Mouse (Mus musculus): Measurements from ENCODE around the gene Mgarp. TPM values are rescaled to one million over a fixed set of nuclear protein-coding genes. Genes with fewer than 3 reads are reported as not detected.
"Not testable (repeated sequence)": the region's sequence is repeated elsewhere in the genome, so short reads cannot be mapped to it uniquely, and the experiment has no call there.

Mgarp gene
- polyA plus RNA-seq, 1 experiment, result 2.9 TPM

- no peak for DNase-seq (ENCODE audit: low read depth)
Measured at GRCm38 (mm10) chr3:51366926-51367325, 29.6 kb downstream of the Mgarp start.

GRCm38 (mm10) chr3:51365517-51365882, 31.0 kb downstream of the Mgarp start:
- DNase-seq (ENCODE audit: low read depth), result no peak

- DNase-seq (ENCODE audit: low read depth), result no peak
Measured at GRCm38 (mm10) chr3:51364703-51365516, 31.6 kb downstream of the Mgarp start.

GRCm38 (mm10) chr3:51361066-51361465, 35.5 kb downstream of the Mgarp start:
- no peak for DNase-seq (ENCODE audit: low read depth)

- no peak for DNase-seq (ENCODE audit: low read depth)
Measured at GRCm38 (mm10) chr3:51359558-51360307, 36.8 kb downstream of the Mgarp start.

- DNase-seq (ENCODE audit: low read depth), result no peak
Measured at GRCm38 (mm10) chr3:51358660-51359557, 37.6 kb downstream of the Mgarp start.

- no peak for DNase-seq (ENCODE audit: low read depth)
Measured at GRCm38 (mm10) chr3:51358181-51358580, 38.4 kb downstream of the Mgarp start.

- no peak for DNase-seq (ENCODE audit: low read depth)
Measured at GRCm38 (mm10) chr3:51357624-51358023, 38.9 kb downstream of the Mgarp start.

GRCm38 (mm10) chr3:51357078-51357477, 39.5 kb downstream of the Mgarp start:
- DNase-seq (ENCODE audit: low read depth), result no peak

- not testable (repeated sequence) for DNase-seq (ENCODE audit: low read depth)
Measured at GRCm38 (mm10) chr3:51354956-51355355, 41.6 kb downstream of the Mgarp start.

GRCm38 (mm10) chr3:51354034-51354427, 42.5 kb downstream of the Mgarp start:
- no peak for DNase-seq (ENCODE audit: low read depth)

GRCm38 (mm10) chr3:51353325-51354033, 43.1 kb downstream of the Mgarp start:
- no peak for DNase-seq (ENCODE audit: low read depth)

- no peak for DNase-seq (ENCODE audit: low read depth)
Measured at GRCm38 (mm10) chr3:51350806-51351205, 45.7 kb downstream of the Mgarp start.

GRCm38 (mm10) chr3:51348646-51349238, 47.8 kb downstream of the Mgarp start:
- no peak for DNase-seq (ENCODE audit: low read depth)

GRCm38 (mm10) chr3:51345017-51345416, 51.5 kb downstream of the Mgarp start:
- not testable (repeated sequence) for DNase-seq (ENCODE audit: low read depth)

- not testable (repeated sequence) for DNase-seq (ENCODE audit: low read depth)
Measured at GRCm38 (mm10) chr3:51344182-51344581, 52.4 kb downstream of the Mgarp start.

GRCm38 (mm10) chr3:51343260-51343659, 53.3 kb downstream of the Mgarp start:
- no peak for DNase-seq (ENCODE audit: low read depth)

GRCm38 (mm10) chr3:51342152-51342551, 54.4 kb downstream of the Mgarp start:
- no peak for DNase-seq (ENCODE audit: low read depth)

GRCm38 (mm10) chr3:51341268-51342081, 55.1 kb downstream of the Mgarp start:
- no peak for DNase-seq (ENCODE audit: low read depth)
